Mouse (Mus musculus): ENCODE results near the gene Epha2. TPM values are rescaled to one million over a fixed set of nuclear protein-coding genes. Genes with fewer than 3 reads are reported as not detected.
A peak's percentile ranks its signal among the peaks of the same experiment; 100 is the strongest.

The Epha2 gene
- 0.92 and 1.5 TPM in 2 replicates for polyA plus RNA-seq (2015; fragmentation: Nextera tagmentation; extraction: Ambion mirVana)

GRCm38 (mm10) chr4:141301116-141301553 lies at the start of gene Epha2:
Epha2 (plus strand) TSS chr4:141301240.
- Histone ChIP-seq H3K4me1 (replicated peaks; ENCODE audit: control insufficient read depth, insufficient read depth, low read length) (peaks cover 12% of the 10 kb centered on the region), H3K9ac (replicated peaks; ENCODE audit: low read depth, low read length) (peak within 1 kb of the TSS; percentile 57), H3K4me3 (replicated peaks; ENCODE audit: low read length) (peak within 1 kb of the TSS; percentile 66), H3K36me3 (ENCODE audit: control insufficient read depth, insufficient read depth) (no peaks in the 10 kb centered on the region), H3K9me3 (ENCODE audit: control insufficient read depth, low read length) (no peaks in the 10 kb centered on the region), H3K27me3 (replicated peaks; ENCODE audit: control insufficient read depth, insufficient read depth, low read length) (peaks cover 33% of the 10 kb centered on the region), H3K4me2 (ENCODE audit: low read length) (peak within 1 kb of the TSS; percentile 98), H3K27ac (ENCODE audit: low read length) (no peak within 1 kb of the TSS)
- peak; percentile 71 for ATAC-seq
- 0% methylated on average over 30 of the region's 35 CpGs for WGBS

GRCm38 (mm10) chr4:141252641-141253040 lies 48.4 kb upstream of the Epha2 start:
- WGBS = 69% methylated on average over 2 of the region's 2 CpGs
- ATAC-seq = no peak
- no peaks in the 10 kb centered on the region for H3K9me3 ChIP-seq (ENCODE audit: control insufficient read depth, low read length)

GRCm38 (mm10) chr4:141254234-141254633 lies 46.8 kb upstream of the Epha2 start:
- Histone ChIP-seq H3K27ac (ENCODE audit: low read length) (no peak overlapping the region), H3K4me2 (ENCODE audit: low read length) (no peak overlapping the region), H3K36me3 (ENCODE audit: control insufficient read depth, insufficient read depth) (no peaks in the 10 kb centered on the region), H3K9me3 (ENCODE audit: control insufficient read depth, low read length) (no peaks in the 10 kb centered on the region), H3K27me3 (replicated peaks; ENCODE audit: control insufficient read depth, insufficient read depth, low read length) (peaks cover 3% of the 10 kb centered on the region), H3K4me3 (replicated peaks; ENCODE audit: low read length) (no peak overlapping the region), H3K4me1 (replicated peaks; ENCODE audit: control insufficient read depth, insufficient read depth, low read length) (0 out of 2 replicates have a peak, but pooled peaks cover 2% of the 10 kb centered on the region), H3K9ac (replicated peaks; ENCODE audit: low read depth, low read length) (no peak overlapping the region)
- no peak for ATAC-seq
- WGBS = 61% methylated on average over 16 of the region's 16 CpGs

More at GRCm38 (mm10) chr4:141252641-141253040, 48.4 kb upstream of the Epha2 start:
- Histone ChIP-seq H3K4me1 (replicated peaks; ENCODE audit: control insufficient read depth, insufficient read depth, low read length) (peaks cover 8% of the 10 kb centered on the region), H3K9ac (replicated peaks; ENCODE audit: low read depth, low read length) (no peak overlapping the region), H3K27ac (ENCODE audit: low read length) (no peak overlapping the region), H3K27me3 (replicated peaks; ENCODE audit: control insufficient read depth, insufficient read depth, low read length) (peaks cover 19% of the 10 kb centered on the region), H3K4me2 (ENCODE audit: low read length) (no peak overlapping the region), H3K36me3 (ENCODE audit: control insufficient read depth, insufficient read depth) (no peaks in the 10 kb centered on the region), H3K4me3 (replicated peaks; ENCODE audit: low read length) (no peak overlapping the region)

- Histone ChIP-seq H3K27ac (ENCODE audit: low read length) (no peak overlapping the region), H3K9me3 (ENCODE audit: control insufficient read depth, low read length) (no peaks in the 10 kb centered on the region), H3K4me1 (replicated peaks; ENCODE audit: control insufficient read depth, insufficient read depth, low read length) (peaks cover 7% of the 10 kb centered on the region; the same call in 1 of the 2 replicates), H3K4me3 (replicated peaks; ENCODE audit: low read length) (no peak overlapping the region), H3K9ac (replicated peaks; ENCODE audit: low read depth, low read length) (no peak overlapping the region), H3K27me3 (replicated peaks; ENCODE audit: control insufficient read depth, insufficient read depth, low read length) (no peaks in the 10 kb centered on the region), H3K4me2 (ENCODE audit: low read length) (no peak overlapping the region), H3K36me3 (ENCODE audit: control insufficient read depth, insufficient read depth) (no peaks in the 10 kb centered on the region)
- WGBS = 70% methylated on average over 5 of the region's 5 CpGs
- ATAC-seq = no peak
These were observed 43.6 kb upstream of the Epha2 start for GRCm38 (mm10) chr4:141257440-141257839.

- WGBS = 75% methylated on average over 12 of the region's 12 CpGs
- Histone ChIP-seq H3K4me1 (replicated peaks; ENCODE audit: control insufficient read depth, insufficient read depth, low read length) (peaks cover 7% of the 10 kb centered on the region; the same call in 1 of the 2 replicates), H3K9me3 (ENCODE audit: control insufficient read depth, low read length) (no peaks in the 10 kb centered on the region), H3K27me3 (replicated peaks; ENCODE audit: control insufficient read depth, insufficient read depth, low read length) (no peaks in the 10 kb centered on the region), H3K27ac (ENCODE audit: low read length) (no peak overlapping the region), H3K4me2 (ENCODE audit: low read length) (no peak overlapping the region), H3K4me3 (replicated peaks; ENCODE audit: low read length) (no peak overlapping the region), H3K9ac (replicated peaks; ENCODE audit: low read depth, low read length) (no peak overlapping the region), H3K36me3 (ENCODE audit: control insufficient read depth, insufficient read depth) (no peaks in the 10 kb centered on the region)
- no peak for ATAC-seq
These were observed 41.6 kb upstream of the Epha2 start for GRCm38 (mm10) chr4:141259413-141259812.

GRCm38 (mm10) chr4:141260007-141260723 lies 40.9 kb upstream of the Epha2 start:
- no peak overlapping the region for H3K4me3 ChIP-seq (replicated peaks; ENCODE audit: low read length)
- H3K9me3 ChIP-seq (ENCODE audit: control insufficient read depth, low read length) = no peaks in the 10 kb centered on the region
- H3K27me3 ChIP-seq (replicated peaks; ENCODE audit: control insufficient read depth, insufficient read depth, low read length) = no peaks in the 10 kb centered on the region
- H3K9ac ChIP-seq (replicated peaks; ENCODE audit: low read depth, low read length) = no peak overlapping the region
- no peak overlapping the region for H3K27ac ChIP-seq (ENCODE audit: low read length)
- peaks cover 4% of the 10 kb centered on the region; the same call in 1 of the 2 replicates for H3K4me1 ChIP-seq (replicated peaks; ENCODE audit: control insufficient read depth, insufficient read depth, low read length)
- ATAC-seq = peak; percentile 47; the same call in 1 of the 2 replicates
- H3K36me3 ChIP-seq (ENCODE audit: control insufficient read depth, insufficient read depth) = no peaks in the 10 kb centered on the region
- WGBS = 41% methylated on average over 16 of the region's 16 CpGs
- H3K4me2 ChIP-seq (ENCODE audit: low read length) = peak overlapping the region; percentile 34

- Histone ChIP-seq H3K9ac (replicated peaks; ENCODE audit: low read depth, low read length) (no peak overlapping the region), H3K4me2 (ENCODE audit: low read length) (no peak overlapping the region), H3K36me3 (ENCODE audit: control insufficient read depth, insufficient read depth) (no peaks in the 10 kb centered on the region), H3K4me3 (replicated peaks; ENCODE audit: low read length) (no peak overlapping the region), H3K27ac (ENCODE audit: low read length) (no peak overlapping the region), H3K9me3 (ENCODE audit: control insufficient read depth, low read length) (no peaks in the 10 kb centered on the region), H3K27me3 (replicated peaks; ENCODE audit: control insufficient read depth, insufficient read depth, low read length) (no peaks in the 10 kb centered on the region), H3K4me1 (replicated peaks; ENCODE audit: control insufficient read depth, insufficient read depth, low read length) (peaks cover 4% of the 10 kb centered on the region; the same call in 1 of the 2 replicates)
- ATAC-seq = no peak
- 78% methylated on average over 10 of the region's 10 CpGs for WGBS
These were observed 38.0 kb upstream of the Epha2 start for GRCm38 (mm10) chr4:141262906-141263637.

- Histone ChIP-seq H3K4me3 (replicated peaks; ENCODE audit: low read length) (no peak overlapping the region), H3K27me3 (replicated peaks; ENCODE audit: control insufficient read depth, insufficient read depth, low read length) (no peaks in the 10 kb centered on the region), H3K27ac (ENCODE audit: low read length) (no peak overlapping the region), H3K4me1 (replicated peaks; ENCODE audit: control insufficient read depth, insufficient read depth, low read length) (no peaks in the 10 kb centered on the region), H3K4me2 (ENCODE audit: low read length) (no peak overlapping the region), H3K36me3 (ENCODE audit: control insufficient read depth, insufficient read depth) (no peaks in the 10 kb centered on the region), H3K9me3 (ENCODE audit: control insufficient read depth, low read length) (no peaks in the 10 kb centered on the region), H3K9ac (replicated peaks; ENCODE audit: low read depth, low read length) (no peak overlapping the region)
- ATAC-seq = no peak
- WGBS = 93% methylated on average over 3 of the region's 3 CpGs
These were observed 34.9 kb upstream of the Epha2 start for GRCm38 (mm10) chr4:141265979-141266637.

- H3K4me1 ChIP-seq (replicated peaks; ENCODE audit: control insufficient read depth, insufficient read depth, low read length) = no peaks in the 10 kb centered on the region
- no peak overlapping the region for H3K4me3 ChIP-seq (replicated peaks; ENCODE audit: low read length)
- ATAC-seq = no peak
- H3K4me2 ChIP-seq (ENCODE audit: low read length) = no peak overlapping the region
- WGBS = 74% methylated on average over 3 of the region's 3 CpGs
- H3K27ac ChIP-seq (ENCODE audit: low read length) = no peak overlapping the region
- no peaks in the 10 kb centered on the region for H3K9me3 ChIP-seq (ENCODE audit: control insufficient read depth, low read length)
- H3K9ac ChIP-seq (replicated peaks; ENCODE audit: low read depth, low read length) = no peak overlapping the region
- H3K27me3 ChIP-seq (replicated peaks; ENCODE audit: control insufficient read depth, insufficient read depth, low read length) = no peaks in the 10 kb centered on the region
- no peaks in the 10 kb centered on the region for H3K36me3 ChIP-seq (ENCODE audit: control insufficient read depth, insufficient read depth)
These were observed 33.8 kb upstream of the Epha2 start for GRCm38 (mm10) chr4:141267250-141267649.

Measured in forebrain, embryonic 16.5 days (tissue).